Mouse (Mus musculus): Measurements from ENCODE around the gene 9830107B12Rik.
A peak's percentile ranks its signal among the peaks of the same experiment; 100 is the strongest.
"Not testable (repeated sequence)": the region's sequence is repeated elsewhere in the genome, so short reads cannot be mapped to it uniquely, and the experiment has no call there.

Gene 9830107B12Rik

DNA sequence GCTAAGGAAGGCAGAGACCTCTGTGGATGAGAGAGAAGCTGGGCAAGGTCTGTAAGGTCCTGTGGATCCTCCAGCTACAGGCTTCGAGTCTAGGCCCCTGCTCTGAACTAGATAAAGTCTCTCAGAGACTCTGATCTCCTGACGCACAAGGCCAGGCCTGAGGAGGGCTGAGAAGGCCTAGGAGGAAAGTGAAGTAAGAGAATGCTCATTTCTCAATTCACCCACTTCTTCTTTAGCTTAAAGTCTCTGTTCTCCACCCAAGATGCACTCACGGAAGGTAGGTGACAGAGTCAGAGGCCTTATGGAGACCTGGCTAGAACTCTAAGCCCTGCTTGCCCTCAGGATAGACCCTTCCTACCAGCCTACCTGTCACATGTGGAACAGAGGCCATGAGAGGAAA lies at the start of gene 9830107B12Rik:
TSS of gene 9830107B12Rik (minus strand) at position 149 of the 400 bp plus-strand sequence.
- DNase-seq (ENCODE audit: low spot score in 2 of 2), result no peak

- no peak for DNase-seq (ENCODE audit: low spot score in 2 of 2)
These were observed 46.3 kb upstream of the 9830107B12Rik start for GRCm38 (mm10) chr17:48192366-48192765.

GRCm38 (mm10) chr17:48185252-48185651 lies 39.2 kb upstream of the 9830107B12Rik start:
- DNase-seq (ENCODE audit: low spot score in 2 of 2), result no peak

DNA sequence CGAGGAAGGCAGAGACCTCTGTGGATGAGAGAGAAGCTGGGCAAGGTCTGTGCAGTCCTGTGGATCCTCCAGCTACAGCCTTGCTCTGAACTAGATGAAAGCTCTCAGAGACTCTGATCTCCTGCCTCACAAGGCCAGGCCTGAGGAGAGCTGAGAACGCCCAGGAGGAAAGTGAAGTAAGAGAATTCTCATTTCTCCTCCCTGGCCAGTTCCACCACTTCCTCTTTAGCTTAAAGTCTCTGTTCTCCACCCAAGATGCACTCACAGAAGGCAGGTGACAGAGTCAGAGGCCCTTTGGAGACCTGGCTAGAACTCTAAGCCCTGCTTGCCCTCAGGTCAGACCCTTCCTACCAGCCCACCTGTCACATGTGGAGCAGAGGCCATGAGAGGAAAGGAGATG lies 21.0 kb upstream of the 9830107B12Rik start, which contains the start of gene A530064D06Rik:
TSS of gene A530064D06Rik (minus strand) at position 173 of the 400 bp plus-strand sequence.
- not testable (repeated sequence) for DNase-seq (ENCODE audit: low spot score in 2 of 2)

DNA sequence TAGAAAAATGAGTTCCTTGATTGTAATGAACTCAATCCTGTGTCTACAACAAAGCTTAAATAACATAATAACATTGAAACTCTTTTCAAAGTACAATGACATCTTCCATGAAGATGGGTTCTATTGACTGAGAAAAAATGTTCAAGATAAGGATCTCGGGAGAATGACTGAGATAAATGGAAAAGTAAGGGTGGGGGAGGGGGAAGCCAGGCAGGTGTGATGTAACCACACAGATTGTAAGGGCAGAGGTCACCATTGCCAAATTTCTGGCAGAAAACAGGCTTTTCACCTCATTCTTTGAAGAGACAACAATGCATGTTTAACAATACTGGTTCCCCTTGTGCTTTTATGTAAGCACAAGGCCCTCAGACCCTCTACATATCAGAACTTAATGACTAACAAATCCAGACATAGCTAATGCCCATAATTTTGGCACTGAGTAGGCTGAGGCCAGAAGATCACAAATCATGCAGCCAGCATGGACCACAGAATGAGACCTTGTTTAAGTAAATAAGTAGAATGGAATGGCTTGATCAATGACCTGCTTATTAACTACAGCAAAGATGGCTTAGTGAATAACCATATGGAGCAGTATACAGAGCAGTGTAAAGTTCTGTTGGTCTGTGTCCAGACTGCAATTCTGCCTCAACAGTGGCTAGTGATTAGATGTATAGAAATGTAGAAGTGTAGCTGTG lies 11.5 kb upstream of the 9830107B12Rik start:
- DNase-seq (ENCODE audit: low spot score in 2 of 2), result no peak

- DNase-seq (ENCODE audit: low spot score in 2 of 2), result no peak
These were observed 13.3 kb downstream of the 9830107B12Rik start for GRCm38 (mm10) chr17:48132810-48133209.

DNA sequence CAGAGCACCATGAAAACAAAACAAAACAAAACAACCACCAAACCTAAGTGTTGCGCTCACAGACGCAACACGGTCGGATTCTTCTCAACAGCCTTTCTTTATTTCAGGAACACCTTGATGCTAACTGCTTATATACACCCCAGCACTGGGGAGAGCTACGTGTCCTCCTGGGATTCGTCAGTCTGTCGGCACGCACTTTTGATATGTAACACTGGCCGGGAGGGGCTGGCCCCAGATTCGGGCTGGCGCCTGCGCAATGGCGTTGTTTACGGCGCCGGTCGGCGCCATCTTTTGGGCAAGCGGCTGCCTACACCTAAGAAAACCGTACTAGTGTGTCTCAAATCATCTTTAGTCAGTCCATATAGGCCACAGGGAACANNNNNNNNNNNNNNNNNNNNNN lies 25.6 kb downstream of the 9830107B12Rik start:
- DNase-seq (ENCODE audit: low spot score in 2 of 2), result no peak

DNA sequence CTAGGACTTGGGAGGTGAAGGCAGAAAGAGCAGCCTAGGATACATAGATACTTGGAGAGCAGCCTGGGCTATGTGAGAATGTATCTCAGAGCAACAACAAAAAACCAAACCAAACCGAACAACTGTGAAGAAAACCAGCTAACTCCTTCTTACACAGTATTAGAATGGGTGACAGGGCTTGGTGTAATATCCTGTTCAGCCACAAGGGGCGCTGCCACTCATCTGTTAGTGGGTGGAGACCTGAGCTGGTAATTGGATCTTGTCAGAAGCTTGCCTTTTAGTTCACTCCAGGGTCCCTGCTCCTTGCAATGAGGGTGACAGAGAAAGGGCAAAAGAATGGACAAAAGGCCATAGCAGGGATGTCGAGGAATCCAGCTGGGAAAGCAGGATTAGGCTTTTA lies 26.4 kb downstream of the 9830107B12Rik start:
- DNase-seq (ENCODE audit: low spot score in 2 of 2), result peak; percentile 53 to 64

GRCm38 (mm10) chr17:48118570-48118969 lies 27.5 kb downstream of the 9830107B12Rik start:
- DNase-seq (ENCODE audit: low spot score in 2 of 2), result no peak

GRCm38 (mm10) chr17:48110547-48111287 lies 35.4 kb downstream of the 9830107B12Rik start:
- no peak for DNase-seq (ENCODE audit: low spot score in 2 of 2)

GRCm38 (mm10) chr17:48108520-48108919 lies 37.5 kb downstream of the 9830107B12Rik start:
- DNase-seq (ENCODE audit: low spot score in 2 of 2), result no peak

GRCm38 (mm10) chr17:48107862-48108261 lies 38.2 kb downstream of the 9830107B12Rik start:
- no peak for DNase-seq (ENCODE audit: low spot score in 2 of 2)

DNA sequence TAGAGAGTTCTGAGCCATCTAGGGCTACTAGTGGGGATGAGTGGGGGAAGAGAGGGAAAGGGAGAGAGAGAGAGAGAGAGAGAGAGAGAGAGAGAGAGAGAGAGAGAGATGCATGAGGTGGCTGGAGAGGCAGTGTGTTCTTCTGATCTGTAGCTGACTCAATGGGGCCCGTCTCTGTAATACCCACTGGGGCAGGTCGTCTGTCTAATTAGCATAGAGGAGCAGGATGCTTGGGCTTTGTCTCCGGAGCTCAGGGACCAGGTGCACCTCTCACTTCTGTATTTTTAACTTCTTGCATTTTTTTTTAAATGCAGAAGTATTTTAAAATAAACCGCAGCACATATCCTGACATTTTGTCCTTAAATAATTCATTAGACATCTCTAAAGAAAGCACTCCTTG lies 38.7 kb downstream of the 9830107B12Rik start:
- DNase-seq (ENCODE audit: low spot score in 2 of 2), result no peak

GRCm38 (mm10) chr17:48100441-48101417 lies 45.3 kb downstream of the 9830107B12Rik start:
- peak; percentile 73 to 86 for DNase-seq (ENCODE audit: low spot score in 2 of 2)

GRCm38 (mm10) chr17:48099312-48099711 lies 46.8 kb downstream of the 9830107B12Rik start:
- no peak for DNase-seq (ENCODE audit: low spot score in 2 of 2)

GRCm38 (mm10) chr17:48098528-48098890 lies 47.6 kb downstream of the 9830107B12Rik start:
- DNase-seq (ENCODE audit: low spot score in 2 of 2), result no peak

DNA sequence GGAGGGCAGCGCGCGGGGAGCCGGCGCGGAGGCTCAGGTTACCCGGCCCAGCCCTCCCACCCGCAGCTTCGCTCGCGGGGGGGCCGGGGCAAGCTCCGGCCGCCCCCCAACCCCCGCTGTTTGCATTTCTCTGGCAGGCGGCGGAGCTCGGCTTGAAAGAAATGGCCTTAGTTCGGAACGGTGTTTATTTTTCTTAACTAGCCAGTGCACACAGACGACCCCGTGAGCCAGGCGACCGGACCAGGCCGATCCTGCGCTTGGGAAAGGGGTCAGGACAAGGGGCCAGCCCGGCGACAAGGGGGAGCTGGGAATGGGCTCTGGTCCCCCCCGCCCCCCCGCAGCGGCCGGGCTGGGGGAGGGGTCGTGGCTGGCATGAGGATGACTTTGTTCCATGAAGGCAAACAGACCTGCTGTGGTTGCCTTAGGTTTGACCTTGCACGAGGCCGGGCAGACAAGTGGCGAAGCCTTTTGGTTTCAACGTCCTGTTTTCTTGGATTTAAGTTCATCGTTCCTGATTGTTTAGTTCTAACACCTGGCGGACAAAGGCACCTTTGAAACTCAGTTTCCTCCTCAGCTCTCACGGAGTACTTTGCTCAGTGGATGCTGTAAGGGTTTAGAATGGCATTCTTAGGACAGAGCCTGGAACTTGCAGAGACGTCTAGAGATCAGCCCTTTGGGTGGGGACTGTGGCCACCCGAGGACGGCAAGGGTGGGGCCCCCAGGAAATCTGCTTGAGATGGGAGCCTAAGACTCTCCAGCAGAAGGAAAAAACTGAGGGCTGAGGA lies 48.1 kb downstream of the 9830107B12Rik start:
- DNase-seq (ENCODE audit: low spot score in 2 of 2), result no peak

- no peak for DNase-seq (ENCODE audit: low spot score in 2 of 2)
These were observed 48.9 kb downstream of the 9830107B12Rik start for GRCm38 (mm10) chr17:48097011-48097742.

DNA sequence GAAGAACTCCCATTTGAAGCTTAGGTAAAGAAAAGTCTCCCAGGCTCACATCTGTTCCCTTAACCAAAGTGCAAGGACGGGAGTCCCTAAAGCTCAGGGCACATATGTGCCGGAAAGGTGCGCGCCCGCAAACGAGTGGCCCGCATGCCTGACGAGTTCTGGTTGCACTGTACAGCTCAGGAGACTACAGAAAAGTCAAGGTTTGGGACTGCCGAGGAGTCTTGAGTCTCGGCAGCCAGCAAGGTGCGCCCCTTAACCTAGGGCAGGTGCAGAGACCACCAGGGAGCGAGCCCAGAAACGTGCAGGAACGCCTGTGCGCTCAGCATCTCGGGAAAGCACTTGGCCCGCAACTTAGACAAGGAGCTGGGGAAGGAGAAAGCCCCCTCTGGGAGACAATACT lies 49.7 kb downstream of the 9830107B12Rik start:
- no peak for DNase-seq (ENCODE audit: low spot score in 2 of 2)

DNA sequence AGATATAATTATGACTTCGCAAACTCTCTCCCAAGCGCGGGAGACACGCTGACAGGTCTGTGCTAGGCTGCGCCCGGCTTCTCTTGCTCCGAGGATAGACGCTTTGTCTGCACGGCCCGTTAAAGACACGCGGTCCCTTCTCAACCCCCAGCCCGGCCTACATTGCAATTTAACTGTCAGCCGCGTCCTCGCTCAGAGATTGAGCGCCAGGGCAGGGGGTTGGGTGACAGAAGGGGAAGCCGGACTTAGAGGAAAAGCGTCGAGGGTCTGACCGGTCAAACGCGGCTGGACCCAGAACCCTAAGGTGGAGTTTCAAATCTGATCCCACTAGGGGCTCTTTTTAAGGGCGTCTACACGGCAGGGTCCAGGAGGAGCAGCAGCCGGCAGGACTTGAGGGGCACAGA lies 50.3 kb downstream of the 9830107B12Rik start:
- no peak for DNase-seq (ENCODE audit: low spot score in 2 of 2)
